Mouse (Mus musculus) heart, postnatal 0 days (tissue): Measurements from ENCODE around the gene Map6d1.

Experiments used
- CTCF ChIP-seq: IDR thresholded peaks from 2 replicates; pipeline ENCODE4 v1.5.1; 2016; ENCODE audit warnings: antibody characterized with exemption, control low read depth, low read depth
- EP300 ChIP-seq: IDR thresholded peaks from 2 replicates; pipeline ENCODE4 v1.6.1; 2016; ENCODE audit warnings: antibody characterized with exemption, low read depth

GRCm38 (mm10) chr16:20280238-20280637 lies 39.1 kb upstream of the Map6d1 start:
- TF ChIP-seq CTCF (no peak), EP300 (no peak)
